Mouse (Mus musculus): Measurements from ENCODE around the gene Mrpl3.

- no peak for TF ChIP-seq CTCF (IDR thresholded peaks at IDR 0.05; ENCODE audit: extremely low read depth, insufficient read depth, insufficient read length, insufficient replicate concordance)
- TF ChIP-seq POLR2A (IDR thresholded peaks at IDR 0.05; ENCODE audit: low read depth, low read length), result no peak
Measured at GRCm38 (mm10) chr9:105046014-105046413, 7.0 kb upstream of the Mrpl3 start.
